Mouse (Mus musculus): Measurements from ENCODE around the gene Ankrd44. TPM values are rescaled to one million over a fixed set of nuclear protein-coding genes. Genes with fewer than 3 reads are reported as not detected.

Ankrd44 gene
- polyA plus RNA-seq, 1 experiment from 2014 or later = 11.4 TPM

- Histone ChIP-seq H3K4me1 (ENCODE audit: control insufficient read depth, insufficient read depth, low read length) (no peaks in the 10 kb centered on the region), H3K4me2 (ENCODE audit: low read depth, low read length) (no peak overlapping the region), H3K27me3 (ENCODE audit: control insufficient read depth, insufficient read depth, low read length) (no peaks in the 10 kb centered on the region), H3K9me3 (replicated peaks; ENCODE audit: control insufficient read depth, low read length) (no peaks in the 10 kb centered on the region), H3K9ac (ENCODE audit: low read length) (no peak overlapping the region), H3K4me3 (ENCODE audit: low read length) (no peak overlapping the region), H3K36me3 (ENCODE audit: control insufficient read depth, insufficient read depth) (no peaks in the 10 kb centered on the region), H3K27ac (ENCODE audit: low read length) (no peak overlapping the region)
- ATAC-seq (replicated peaks; ENCODE audit: extremely low read depth, insufficient read depth, low FRiP score) = no peak
- WGBS = 84% methylated on average over 2 of the region's 2 CpGs
Observed at GRCm38 (mm10) chr1:54806116-54806850, 119.9 kb downstream of the Ankrd44 start.

GRCm38 (mm10) chr1:54804406-54804805 is 121.8 kb downstream of the Ankrd44 start:
- ATAC-seq (replicated peaks; ENCODE audit: extremely low read depth, insufficient read depth, low FRiP score) = no peak
- no peak overlapping the region for H3K4me2 ChIP-seq (ENCODE audit: low read depth, low read length)
- no peaks in the 10 kb centered on the region for H3K36me3 ChIP-seq (ENCODE audit: control insufficient read depth, insufficient read depth)
- no peaks in the 10 kb centered on the region for H3K27me3 ChIP-seq (ENCODE audit: control insufficient read depth, insufficient read depth, low read length)
- H3K9me3 ChIP-seq (replicated peaks; ENCODE audit: control insufficient read depth, low read length) = no peaks in the 10 kb centered on the region
- no peak overlapping the region for H3K4me3 ChIP-seq (ENCODE audit: low read length)
- no peak overlapping the region for H3K9ac ChIP-seq (ENCODE audit: low read length)
- 91% methylated on average over 9 of the region's 9 CpGs for WGBS
- no peaks in the 10 kb centered on the region for H3K4me1 ChIP-seq (ENCODE audit: control insufficient read depth, insufficient read depth, low read length)
- H3K27ac ChIP-seq (ENCODE audit: low read length) = no peak overlapping the region

GRCm38 (mm10) chr1:54802703-54803102 is 123.5 kb downstream of the Ankrd44 start:
- Histone ChIP-seq H3K4me1 (ENCODE audit: control insufficient read depth, insufficient read depth, low read length) (no peaks in the 10 kb centered on the region), H3K4me2 (ENCODE audit: low read depth, low read length) (no peak overlapping the region), H3K27ac (ENCODE audit: low read length) (no peak overlapping the region), H3K36me3 (ENCODE audit: control insufficient read depth, insufficient read depth) (no peaks in the 10 kb centered on the region), H3K27me3 (ENCODE audit: control insufficient read depth, insufficient read depth, low read length) (no peaks in the 10 kb centered on the region), H3K9ac (ENCODE audit: low read length) (no peak overlapping the region), H3K9me3 (replicated peaks; ENCODE audit: control insufficient read depth, low read length) (no peaks in the 10 kb centered on the region), H3K4me3 (ENCODE audit: low read length) (no peak overlapping the region)
- ATAC-seq (replicated peaks; ENCODE audit: extremely low read depth, insufficient read depth, low FRiP score) = no peak
- WGBS = 71% methylated on average over 11 of the region's 11 CpGs

- no peaks in the 10 kb centered on the region for H3K27me3 ChIP-seq (ENCODE audit: control insufficient read depth, insufficient read depth, low read length)
- H3K4me2 ChIP-seq (ENCODE audit: low read depth, low read length) = no peak overlapping the region
- H3K36me3 ChIP-seq (ENCODE audit: control insufficient read depth, insufficient read depth) = no peaks in the 10 kb centered on the region
- ATAC-seq (replicated peaks; ENCODE audit: extremely low read depth, insufficient read depth, low FRiP score) = no peak
- no peaks in the 10 kb centered on the region for H3K4me1 ChIP-seq (ENCODE audit: control insufficient read depth, insufficient read depth, low read length)
- no peaks in the 10 kb centered on the region for H3K9me3 ChIP-seq (replicated peaks; ENCODE audit: control insufficient read depth, low read length)
- WGBS = 74% methylated on average over 2 of the region's 3 CpGs
- H3K27ac ChIP-seq (ENCODE audit: low read length) = no peak overlapping the region
- H3K4me3 ChIP-seq (ENCODE audit: low read length) = no peak overlapping the region
- H3K9ac ChIP-seq (ENCODE audit: low read length) = no peak overlapping the region
Observed at GRCm38 (mm10) chr1:54801256-54801655, 124.9 kb downstream of the Ankrd44 start.

GRCm38 (mm10) chr1:54799421-54799820 is 126.8 kb downstream of the Ankrd44 start:
- no peak overlapping the region for H3K4me2 ChIP-seq (ENCODE audit: low read depth, low read length)

GRCm38 (mm10) chr1:54798415-54798814 is 127.8 kb downstream of the Ankrd44 start:
- H3K9ac ChIP-seq (ENCODE audit: low read length) = no peak overlapping the region
- no peak overlapping the region for H3K4me2 ChIP-seq (ENCODE audit: low read depth, low read length)
- H3K27me3 ChIP-seq (ENCODE audit: control insufficient read depth, insufficient read depth, low read length) = no peaks in the 10 kb centered on the region
- H3K9me3 ChIP-seq (replicated peaks; ENCODE audit: control insufficient read depth, low read length) = no peaks in the 10 kb centered on the region
- H3K4me3 ChIP-seq (ENCODE audit: low read length) = no peak overlapping the region
- H3K36me3 ChIP-seq (ENCODE audit: control insufficient read depth, insufficient read depth) = no peaks in the 10 kb centered on the region
- H3K27ac ChIP-seq (ENCODE audit: low read length) = no peak overlapping the region
- 64% methylated on average over 3 of the region's 3 CpGs for WGBS
- ATAC-seq (replicated peaks; ENCODE audit: extremely low read depth, insufficient read depth, low FRiP score) = no peak
- H3K4me1 ChIP-seq (ENCODE audit: control insufficient read depth, insufficient read depth, low read length) = peaks cover 3% of the 10 kb centered on the region; the same call in 1 of the 2 replicates

More at GRCm38 (mm10) chr1:54799421-54799820, 126.8 kb downstream of the Ankrd44 start:
- Histone ChIP-seq H3K4me3 (ENCODE audit: low read length) (no peak overlapping the region), H3K27me3 (ENCODE audit: control insufficient read depth, insufficient read depth, low read length) (no peaks in the 10 kb centered on the region), H3K9ac (ENCODE audit: low read length) (no peak overlapping the region), H3K27ac (ENCODE audit: low read length) (no peak overlapping the region), H3K4me1 (ENCODE audit: control insufficient read depth, insufficient read depth, low read length) (0 out of 2 replicates have a peak, but pooled peaks cover 3% of the 10 kb centered on the region), H3K9me3 (replicated peaks; ENCODE audit: control insufficient read depth, low read length) (no peaks in the 10 kb centered on the region), H3K36me3 (ENCODE audit: control insufficient read depth, insufficient read depth) (no peaks in the 10 kb centered on the region)
- ATAC-seq (replicated peaks; ENCODE audit: extremely low read depth, insufficient read depth, low FRiP score) = no peak
- WGBS = 67% methylated on average over 1 of the region's 1 CpGs

- Histone ChIP-seq H3K4me1 (ENCODE audit: control insufficient read depth, insufficient read depth, low read length) (peaks cover 3% of the 10 kb centered on the region; the same call in 1 of the 2 replicates), H3K4me3 (ENCODE audit: low read length) (no peak overlapping the region), H3K27me3 (ENCODE audit: control insufficient read depth, insufficient read depth, low read length) (no peaks in the 10 kb centered on the region), H3K4me2 (ENCODE audit: low read depth, low read length) (no peak overlapping the region), H3K9ac (ENCODE audit: low read length) (no peak overlapping the region), H3K27ac (ENCODE audit: low read length) (no peak overlapping the region), H3K36me3 (ENCODE audit: control insufficient read depth, insufficient read depth) (no peaks in the 10 kb centered on the region), H3K9me3 (replicated peaks; ENCODE audit: control insufficient read depth, low read length) (no peaks in the 10 kb centered on the region)
- ATAC-seq (replicated peaks; ENCODE audit: extremely low read depth, insufficient read depth, low FRiP score) = no peak
- 93% methylated on average over 2 of the region's 2 CpGs for WGBS
Observed at GRCm38 (mm10) chr1:54794709-54795108, 131.5 kb downstream of the Ankrd44 start.

GRCm38 (mm10) chr1:54791406-54791805 is 134.8 kb downstream of the Ankrd44 start:
- peaks cover 10% of the 10 kb centered on the region for H3K4me1 ChIP-seq (ENCODE audit: control insufficient read depth, insufficient read depth, low read length)
- no peaks in the 10 kb centered on the region for H3K9me3 ChIP-seq (replicated peaks; ENCODE audit: control insufficient read depth, low read length)
- no peak overlapping the region for H3K4me2 ChIP-seq (ENCODE audit: low read depth, low read length)
- no peak overlapping the region for H3K27ac ChIP-seq (ENCODE audit: low read length)
- H3K27me3 ChIP-seq (ENCODE audit: control insufficient read depth, insufficient read depth, low read length) = no peaks in the 10 kb centered on the region
- H3K36me3 ChIP-seq (ENCODE audit: control insufficient read depth, insufficient read depth) = no peaks in the 10 kb centered on the region
- H3K9ac ChIP-seq (ENCODE audit: low read length) = no peak overlapping the region
- ATAC-seq (replicated peaks; ENCODE audit: extremely low read depth, insufficient read depth, low FRiP score) = no peak
- WGBS = 83% methylated on average over 3 of the region's 3 CpGs
- no peak overlapping the region for H3K4me3 ChIP-seq (ENCODE audit: low read length)

- no peak for ATAC-seq (replicated peaks; ENCODE audit: extremely low read depth, insufficient read depth, low FRiP score)
- Histone ChIP-seq H3K36me3 (ENCODE audit: control insufficient read depth, insufficient read depth) (no peaks in the 10 kb centered on the region), H3K9me3 (replicated peaks; ENCODE audit: control insufficient read depth, low read length) (no peaks in the 10 kb centered on the region), H3K4me1 (ENCODE audit: control insufficient read depth, insufficient read depth, low read length) (peaks cover 8% of the 10 kb centered on the region), H3K27ac (ENCODE audit: low read length) (no peak overlapping the region), H3K4me3 (ENCODE audit: low read length) (no peak overlapping the region), H3K4me2 (ENCODE audit: low read depth, low read length) (no peak overlapping the region), H3K27me3 (ENCODE audit: control insufficient read depth, insufficient read depth, low read length) (no peaks in the 10 kb centered on the region), H3K9ac (ENCODE audit: low read length) (no peak overlapping the region)
- 59% methylated on average over 7 of the region's 7 CpGs for WGBS
Observed at GRCm38 (mm10) chr1:54789327-54789960, 136.7 kb downstream of the Ankrd44 start.

All from heart, embryonic 16.5 days (tissue).